Mouse (Mus musculus) cortical plate, adult 2 months (tissue): Measurements from ENCODE around the gene Adk. TPM values are rescaled to one million over a fixed set of nuclear protein-coding genes. Genes with fewer than 3 reads are reported as not detected.

Experiments
- H3K27ac ChIP-seq: fragments of 200-500 bp; 2 replicates; pipeline ENCODE4 v1.5.1; 2012; ENCODE audit warnings: low read length, control low read depth, inconsistent platforms; ENCODE audit not compliant: insufficient read depth
- H3K4me1 ChIP-seq: fragments of 200-500 bp; 2 replicates; pipeline ENCODE4 v1.6.1; 2011; ENCODE audit warnings: low read length; ENCODE audit not compliant: control insufficient read depth, insufficient read depth
- H3K4me3 ChIP-seq: fragments of 200-500 bp; 2 replicates; pipeline ENCODE4 v1.5.1; 2011; ENCODE audit warnings: mild to moderate bottlenecking, low read length, control low read depth; ENCODE audit not compliant: insufficient read depth
- CTCF ChIP-seq: fragments of 200-500 bp; IDR thresholded peaks from 2 replicates; pipeline ENCODE4 v1.5.1; 2011; ENCODE audit warnings: mild to moderate bottlenecking, control low read depth, low read length; ENCODE audit not compliant: insufficient read depth; ENCODE audit errors: extremely low read depth
- POLR2A ChIP-seq: fragments of 200-500 bp; IDR thresholded peaks from 2 replicates; pipeline ENCODE4 v1.6.1; 2011; ENCODE audit warnings: mild to moderate bottlenecking, low read length, control low read depth; ENCODE audit not compliant: insufficient read depth; ENCODE audit errors: extremely low read depth
- polyA plus RNA-seq: library from polyadenylated mRNA; depleted of rRNA; stranded (reverse); fragments of >200 nt; gene quantifications from 2 replicates; pipeline ENCODE4 v1.2.3, GENCODE M21; 2012

Gene Adk
- polyA plus RNA-seq, 1 experiment = 65.2 TPM

GRCm38 (mm10) chr14:21237051-21237450, 184.7 kb downstream of the Adk start:
- H3K4me3 ChIP-seq = no peak overlapping the region
- H3K4me1 ChIP-seq = no peaks in the 10 kb centered on the region
- TF ChIP-seq CTCF (no peak), POLR2A (no peak)
- no peak overlapping the region for H3K27ac ChIP-seq

- TF ChIP-seq POLR2A = no peak
- no peak for TF ChIP-seq CTCF
- no peaks in the 10 kb centered on the region for H3K4me1 ChIP-seq
- no peak overlapping the region for H3K4me3 ChIP-seq
- no peak overlapping the region for H3K27ac ChIP-seq
Observed at GRCm38 (mm10) chr14:21241105-21241504, 188.7 kb downstream of the Adk start.

- H3K4me1 ChIP-seq = peaks cover 2% of the 10 kb centered on the region
- TF ChIP-seq POLR2A (no peak), CTCF (no peak)
- H3K4me3 ChIP-seq = no peak overlapping the region
- H3K27ac ChIP-seq = no peak overlapping the region
Observed at GRCm38 (mm10) chr14:21251386-21251785, 199.0 kb downstream of the Adk start.

GRCm38 (mm10) chr14:21252326-21252886, 200.0 kb downstream of the Adk start:
- Histone ChIP-seq H3K27ac (no peak overlapping the region), H3K4me3 (no peak overlapping the region), H3K4me1 (peaks cover 2% of the 10 kb centered on the region)
- no peak for TF ChIP-seq CTCF
- TF ChIP-seq POLR2A = no peak

GRCm38 (mm10) chr14:21253321-21253992, 201.1 kb downstream of the Adk start:
- Histone ChIP-seq H3K4me3 (no peak overlapping the region), H3K4me1 (peaks cover 2% of the 10 kb centered on the region), H3K27ac (no peak overlapping the region; the same call in 1 of the 2 replicates)
- TF ChIP-seq CTCF = no peak
- TF ChIP-seq POLR2A = no peak

GRCm38 (mm10) chr14:21253993-21254339, 201.6 kb downstream of the Adk start:
- Histone ChIP-seq H3K4me3 (no peak overlapping the region), H3K4me1 (peaks cover 2% of the 10 kb centered on the region), H3K27ac (no peak overlapping the region; the same call in 1 of the 2 replicates)
- TF ChIP-seq POLR2A (no peak), CTCF (no peak)

GRCm38 (mm10) chr14:21268229-21268628, 215.9 kb downstream of the Adk start:
- Histone ChIP-seq H3K4me3 (no peak overlapping the region), H3K27ac (no peak overlapping the region), H3K4me1 (peaks cover 2% of the 10 kb centered on the region)
- TF ChIP-seq CTCF (no peak), POLR2A (no peak)

GRCm38 (mm10) chr14:21271472-21271871, 219.1 kb downstream of the Adk start:
- H3K4me3 ChIP-seq = no peak overlapping the region
- TF ChIP-seq POLR2A = no peak
- TF ChIP-seq CTCF = no peak
- H3K4me1 ChIP-seq = peaks cover 2% of the 10 kb centered on the region
- no peak overlapping the region for H3K27ac ChIP-seq

- H3K4me1 ChIP-seq = peaks cover 2% of the 10 kb centered on the region
- no peak overlapping the region for H3K4me3 ChIP-seq
- TF ChIP-seq POLR2A = no peak
- no peak overlapping the region for H3K27ac ChIP-seq
Observed at GRCm38 (mm10) chr14:21275786-21276185, 223.4 kb downstream of the Adk start.

- no peaks in the 10 kb centered on the region for H3K4me1 ChIP-seq
- H3K4me3 ChIP-seq = no peak overlapping the region
- H3K27ac ChIP-seq = no peak overlapping the region
- TF ChIP-seq CTCF (no peak), POLR2A (no peak)
Observed at GRCm38 (mm10) chr14:21278290-21278689, 225.9 kb downstream of the Adk start.
